Mouse (Mus musculus): ENCODE measurements at regions not wholly inside any gene's neighbourhood (a gene's known extent, or its start where the extent isn't known, plus 50 kb on each side); places are given as distances from the start of the nearest gene placed in this dataset.
A peak's percentile ranks its signal among the peaks of the same experiment; 100 is the strongest.
"Not testable (repeated sequence)": the region's sequence is repeated elsewhere in the genome, so short reads cannot be mapped to it uniquely, and the experiment has no call there.

GRCm38 (mm10) chr14:16074089-16074488, 175.0 kb upstream of the Ngly1 start:
- no peak for DNase-seq (ENCODE audit: low spot score in 2 of 2)

- DNase-seq (ENCODE audit: low spot score in 2 of 2): no peak
These were observed 170.0 kb upstream of the Ngly1 start for GRCm38 (mm10) chr14:16079096-16079495.

DNA sequence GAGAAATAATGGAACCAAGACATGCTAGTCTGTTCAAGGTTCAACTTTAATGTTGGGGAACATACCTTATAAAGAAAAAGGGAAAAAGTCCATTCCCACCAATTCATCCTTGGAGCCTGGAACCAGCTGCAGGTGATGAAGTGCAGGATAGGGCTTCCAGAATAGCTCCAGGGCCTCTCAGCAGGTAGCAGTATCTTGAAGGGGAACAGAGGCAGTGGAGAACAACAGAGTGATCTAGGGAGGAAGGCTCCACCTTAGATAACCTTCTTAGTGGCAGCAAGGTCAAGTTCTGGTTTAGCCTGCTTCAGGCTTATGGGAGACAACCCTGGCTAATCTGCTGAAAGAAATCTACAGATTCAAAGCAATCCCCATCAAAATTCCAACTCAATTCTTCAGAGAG, 161.8 kb upstream of the Ngly1 start:
- not testable (repeated sequence) for DNase-seq (ENCODE audit: low spot score in 2 of 2)

DNA sequence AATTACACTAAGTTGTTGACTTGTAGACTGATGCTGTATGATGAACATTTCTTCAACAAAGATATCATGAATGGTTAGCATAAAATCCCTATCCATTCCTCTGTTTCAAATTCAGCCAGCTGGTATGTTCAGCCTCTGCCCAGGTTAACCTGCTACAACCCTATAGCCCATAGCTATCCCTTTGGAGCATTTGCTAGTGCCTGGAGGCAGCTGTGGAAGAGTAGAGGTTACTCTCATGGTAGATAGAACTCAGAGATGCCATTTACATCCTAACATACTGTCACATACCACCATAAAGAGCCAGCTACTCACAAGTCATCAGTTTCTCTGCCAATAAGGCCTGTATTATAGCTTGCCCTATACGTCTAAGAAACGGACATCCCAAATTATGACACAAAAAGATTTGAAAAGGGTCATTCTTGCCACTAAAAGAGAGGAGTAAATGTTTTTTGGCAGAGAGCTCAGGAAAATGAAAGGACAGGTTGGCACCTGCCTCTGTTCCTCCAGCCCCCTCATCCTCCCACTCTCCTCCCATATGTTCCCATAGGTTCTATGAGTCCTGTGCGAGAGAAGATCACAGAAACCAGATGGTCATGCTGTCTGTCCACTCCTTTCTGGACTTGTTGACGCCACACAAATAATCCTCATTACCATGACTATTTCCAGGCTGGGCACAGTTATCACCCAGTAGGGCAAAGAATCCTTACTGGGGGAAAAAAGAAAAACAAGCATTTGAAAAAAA, 156.5 kb upstream of the Ngly1 start:
- no peak for DNase-seq (ENCODE audit: low spot score in 2 of 2)

GRCm38 (mm10) chr14:16093133-16093505, 156.0 kb upstream of the Ngly1 start:
- DNase-seq (ENCODE audit: low spot score in 2 of 2): no peak

GRCm38 (mm10) chr14:16109414-16109813, 139.7 kb upstream of the Ngly1 start:
- DNase-seq (ENCODE audit: low spot score in 2 of 2): no peak

- no peak for DNase-seq (ENCODE audit: low spot score in 2 of 2)
These were observed 116.4 kb upstream of the Ngly1 start for GRCm38 (mm10) chr14:16132672-16133071.

- DNase-seq (ENCODE audit: low spot score in 2 of 2): no peak
These were observed 115.7 kb upstream of the Ngly1 start for GRCm38 (mm10) chr14:16133410-16133809.

DNA sequence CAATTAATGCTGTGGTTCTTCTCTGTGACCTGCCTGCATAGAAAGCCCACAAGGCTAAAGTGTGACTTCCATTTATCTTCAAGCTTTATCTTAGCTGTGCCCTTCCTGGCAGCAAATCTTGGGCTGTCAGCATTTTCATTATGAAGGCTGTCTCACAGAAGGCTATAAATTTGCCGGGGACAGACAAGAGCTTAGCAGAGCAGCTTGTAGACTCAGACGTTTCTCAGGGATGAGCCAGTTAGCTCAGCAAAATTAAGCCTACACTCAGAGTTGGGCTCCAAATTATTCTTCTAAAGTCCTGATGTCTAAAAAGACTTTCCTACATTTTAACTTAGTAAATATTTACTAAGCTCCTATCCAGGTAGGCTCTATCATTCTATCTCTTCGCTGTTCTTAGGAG, 112.9 kb upstream of the Ngly1 start:
- no peak for DNase-seq (ENCODE audit: low spot score in 2 of 2)

DNA sequence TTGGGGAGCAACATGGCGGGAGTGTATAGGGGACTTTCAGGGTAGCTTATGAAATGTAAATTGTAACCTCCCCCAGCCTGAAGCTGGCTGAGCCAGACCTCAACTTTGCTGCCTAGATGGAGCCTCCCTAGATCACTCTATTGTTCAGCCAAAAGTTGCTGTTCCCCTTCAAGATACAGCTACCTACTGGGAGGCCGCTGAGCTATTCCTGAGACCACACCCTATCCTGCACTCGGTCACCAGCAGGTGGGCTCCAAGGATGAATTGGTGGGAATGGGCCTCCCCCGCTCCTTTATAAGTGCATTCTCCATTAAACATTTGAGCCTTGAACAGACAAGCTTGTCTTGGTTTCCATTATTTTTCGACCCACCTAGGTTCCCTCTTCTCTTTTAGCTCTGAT, 104.8 kb upstream of the Ngly1 start:
- no peak for DNase-seq (ENCODE audit: low spot score in 2 of 2)

DNA sequence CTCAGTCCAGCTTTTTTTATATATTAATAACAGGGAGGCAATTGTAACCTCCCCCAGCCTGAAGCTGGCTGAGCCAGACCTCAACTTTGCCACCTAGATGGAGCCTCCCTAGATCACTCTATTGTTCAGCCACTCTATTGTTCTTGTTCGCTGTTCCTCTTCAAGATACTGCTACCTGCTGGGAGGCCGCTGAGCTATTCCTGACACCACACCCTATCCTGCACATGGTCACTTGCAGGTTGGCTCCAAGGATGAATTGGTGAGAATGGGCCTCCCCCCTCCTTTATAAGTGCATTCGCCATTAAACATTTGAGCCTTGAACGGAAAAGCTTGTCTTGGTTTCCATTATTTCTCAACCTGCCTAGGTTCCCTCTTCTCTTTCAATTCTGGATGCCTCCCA, 102.3 kb upstream of the Ngly1 start:
- DNase-seq (ENCODE audit: low spot score in 2 of 2): no peak

- no peak for DNase-seq (ENCODE audit: low spot score in 2 of 2)
These were observed 97.3 kb upstream of the Ngly1 start for GRCm38 (mm10) chr14:16151815-16152214.

- no peak for DNase-seq (ENCODE audit: low spot score in 2 of 2)
These were observed 96.4 kb upstream of the Ngly1 start for GRCm38 (mm10) chr14:16152702-16153101.

DNA sequence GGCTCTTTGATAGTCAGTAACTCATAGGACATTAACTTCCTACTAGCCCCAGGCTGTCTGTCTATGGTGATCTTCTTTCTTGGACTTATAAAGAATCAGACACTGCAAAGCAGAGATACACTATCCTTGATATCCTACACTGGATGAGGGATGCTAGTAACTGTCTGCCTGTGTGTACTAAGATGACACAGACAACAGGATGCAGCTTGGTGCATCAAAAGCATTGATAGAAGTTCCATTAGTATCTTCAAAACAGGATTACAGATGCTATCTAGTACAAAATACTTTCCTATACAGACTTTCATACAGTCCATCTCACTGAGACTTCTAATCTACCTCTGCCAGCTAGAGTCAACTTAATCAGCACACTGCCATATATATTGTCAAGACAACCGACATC, 94.0 kb upstream of the Ngly1 start:
- no peak for DNase-seq (ENCODE audit: low spot score in 2 of 2)

GRCm38 (mm10) chr14:16170226-16170625, 78.9 kb upstream of the Ngly1 start:
- no peak for DNase-seq (ENCODE audit: low spot score in 2 of 2)

DNA sequence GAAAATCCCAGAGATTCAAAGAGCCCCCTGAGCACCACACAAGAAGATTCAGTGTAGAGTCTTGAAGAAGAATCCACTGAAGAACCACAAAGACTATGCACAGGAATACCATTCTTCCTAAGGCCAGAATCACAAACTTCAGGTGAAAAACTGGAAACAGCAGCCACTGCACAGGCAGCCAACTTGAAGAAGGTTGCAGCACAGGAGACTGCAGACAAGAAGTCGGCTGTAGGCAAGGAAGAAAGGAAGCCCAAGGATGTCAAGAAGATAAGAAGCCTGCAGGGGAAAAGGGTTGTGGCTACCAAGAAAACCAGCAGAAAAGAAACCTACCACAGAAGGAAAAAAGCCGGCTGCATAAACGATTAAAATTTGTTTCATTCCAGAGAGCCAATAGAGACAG, 76.8 kb upstream of the Ngly1 start:
- DNase-seq (ENCODE audit: low spot score in 2 of 2): no peak

GRCm38 (mm10) chr14:16173292-16173691, 75.8 kb upstream of the Ngly1 start:
- peak; percentile 1 to 33 for DNase-seq (ENCODE audit: low spot score in 2 of 2)

GRCm38 (mm10) chr14:16178227-16178626, 70.9 kb upstream of the Ngly1 start:
- no peak for DNase-seq (ENCODE audit: low spot score in 2 of 2)

DNA sequence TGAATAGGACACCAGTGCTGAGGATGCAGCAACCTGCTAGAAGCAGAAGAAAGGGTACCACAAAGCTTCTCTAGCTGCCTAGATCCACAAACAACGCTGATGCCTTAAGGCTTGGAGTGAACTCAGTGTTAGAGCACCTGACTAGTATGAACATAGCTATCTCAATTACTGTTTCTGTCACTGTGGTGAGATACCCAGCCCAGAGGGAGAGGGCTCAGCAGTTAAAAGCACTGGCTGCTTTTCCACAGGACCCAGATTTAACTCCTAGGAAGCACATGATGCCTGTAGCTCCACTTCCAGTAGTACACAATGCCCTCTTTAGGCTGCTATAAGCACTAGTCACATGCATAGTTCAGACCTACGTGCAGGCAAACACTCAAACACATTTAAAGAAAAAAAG, 67.3 kb upstream of the Ngly1 start:
- no peak for DNase-seq (ENCODE audit: low spot score in 2 of 2)

- no peak for DNase-seq (ENCODE audit: low spot score in 2 of 2)
These were observed 63.8 kb upstream of the Ngly1 start for GRCm38 (mm10) chr14:16185246-16185645.

Measured in heart, adult 9 months (tissue).